Mouse (Mus musculus): ENCODE measurements around the gene 4930544D05Rik.

GRCm38 (mm10) chr11:70629557-70629956, 13.9 kb downstream of the 4930544D05Rik start:
- TF ChIP-seq CTCF (conservative IDR thresholded peaks at IDR 0.05; ENCODE audit: low read length) = peak; percentile 13; the same call in 1 of the 2 replicates
- TF ChIP-seq POU5F1 (IDR thresholded peaks at IDR 0.05; ENCODE audit: borderline replicate concordance, low read length) = no peak

All from E14TG2a.4 (cell line).